Mouse (Mus musculus) liver, embryonic 16.5 days (tissue): ENCODE results near the gene Ublcp1. TPM values are rescaled to one million over a fixed set of nuclear protein-coding genes. Genes with fewer than 3 reads are reported as not detected.
A peak's percentile ranks its signal among the peaks of the same experiment; 100 is the strongest.

Experiments
- ATAC-seq: fragments of 200-750 bp; cut with Nextera tagmentation; 2 replicates; pipeline ENCODE4 v1.8.0; 2017; ENCODE audit warnings: low read depth, mild to moderate bottlenecking, moderate number of reproducible peaks, moderate library complexity
- H3K27ac ChIP-seq: fragments of 300-500 bp; sonication (generic); 2 replicates; pipeline ENCODE4 v1.5.1; 2014; ENCODE audit warnings: mild to moderate bottlenecking, low read length
- H3K27me3 ChIP-seq: fragments of 300-500 bp; sonication (generic); 2 replicates; pipeline ENCODE4 v1.6.1; 2014; ENCODE audit warnings: low read depth, low read length, mixed read lengths; ENCODE audit not compliant: control insufficient read depth, insufficient read depth
- H3K36me3 ChIP-seq: fragments of 300-500 bp; sonication (generic); 2 replicates; pipeline ENCODE4 v1.6.1; 2014; ENCODE audit warnings: mild to moderate bottlenecking; ENCODE audit not compliant: control insufficient read depth, insufficient read depth
- H3K4me1 ChIP-seq: fragments of 300-500 bp; sonication (generic); 2 replicates; pipeline ENCODE4 v1.6.1; 2014; ENCODE audit warnings: low read depth, low read length, mixed read lengths; ENCODE audit not compliant: control insufficient read depth
- H3K4me2 ChIP-seq: fragments of 300-500 bp; sonication (generic); 2 replicates; pipeline ENCODE4 v1.6.1; 2014; ENCODE audit warnings: low read depth, low read length, mixed read lengths
- H3K4me3 ChIP-seq: fragments of 300-500 bp; sonication (generic); 2 replicates; pipeline ENCODE4 v1.5.1; 2014; ENCODE audit warnings: low read depth, mild to moderate bottlenecking, low read length
- H3K9ac ChIP-seq: fragments of 300-500 bp; sonication (generic); 2 replicates; pipeline ENCODE4 v1.6.1; 2014; ENCODE audit warnings: low read depth, low read length
- H3K9me3 ChIP-seq: fragments of 300-500 bp; sonication (generic); replicated peaks from 2 replicates; pipeline ENCODE4 v1.6.1; 2016; ENCODE audit warnings: low read length; ENCODE audit not compliant: control insufficient read depth
- WGBS: fragments of 180-500 bp; shearing (Covaris S2); extraction: QIAGEN DNeasy Blood & Tissue Kit; methylation state at CpG from one replicate; pipeline ENCODE4 v1.1.7; 2014; ENCODE audit not compliant: insufficient replicate concordance; 5-methylcytosine and 5-hydroxymethylcytosine counted together
- polyA plus RNA-seq: library from polyadenylated mRNA; unstranded; fragments of >200 nt; fragmentation: Nextera tagmentation; extraction: Ambion mirVana; gene quantifications from 2 replicates; pipeline ENCODE4 v1.2.1, GENCODE M21; 2015

Gene Ublcp1
- 41.6 and 44.0 TPM in 2 replicates for polyA plus RNA-seq

- Histone ChIP-seq H3K27ac (peak within 1 kb of the TSS; percentile 100), H3K4me1 (peaks cover 37% of the 10 kb centered on the region), H3K4me2 (peak within 1 kb of the TSS; percentile 93), H3K27me3 (no peaks in the 10 kb centered on the region), H3K4me3 (peak within 1 kb of the TSS; percentile 99), H3K9ac (peak within 1 kb of the TSS; percentile 98), H3K36me3 (no peaks in the 10 kb centered on the region), H3K9me3 (no peaks in the 10 kb centered on the region)
- peak; percentile 75 for ATAC-seq
- WGBS, result under 1% methylated on average over 54 of the region's 54 CpGs
Measured at GRCm38 (mm10) chr11:44470432-44471336, at the start of gene Ublcp1. Ublcp1 (minus strand) TSS chr11:44470498.

- no peaks in the 10 kb centered on the region for H3K27me3 ChIP-seq
Measured at GRCm38 (mm10) chr11:44519096-44519949, 49.0 kb upstream of the Ublcp1 start.

GRCm38 (mm10) chr11:44518281-44519095, 48.2 kb upstream of the Ublcp1 start, which contains the start of gene Rnf145:
Rnf145 (plus strand) TSS chr11:44518964.
- H3K36me3 ChIP-seq, result peaks cover 6% of the 10 kb centered on the region
- peak within 1 kb of the TSS; percentile 95 for H3K4me2 ChIP-seq
- H3K9ac ChIP-seq, result peak within 1 kb of the TSS; percentile 97
- ATAC-seq, result peak; percentile 72
- H3K9me3 ChIP-seq, result no peaks in the 10 kb centered on the region
- H3K27ac ChIP-seq, result peak within 1 kb of the TSS; percentile 99
- peaks cover 49% of the 10 kb centered on the region for H3K4me1 ChIP-seq
- H3K27me3 ChIP-seq, result no peaks in the 10 kb centered on the region
- WGBS, result under 1% methylated on average over 56 of the region's 70 CpGs
- H3K4me3 ChIP-seq, result peak within 1 kb of the TSS; percentile 96

More at GRCm38 (mm10) chr11:44519096-44519949, 49.0 kb upstream of the Ublcp1 start:
- no peaks in the 10 kb centered on the region for H3K9me3 ChIP-seq
- H3K27ac ChIP-seq, result peak overlapping the region; percentile 99
- peak overlapping the region; percentile 95 for H3K4me2 ChIP-seq
- peaks cover 11% of the 10 kb centered on the region for H3K36me3 ChIP-seq
- H3K4me1 ChIP-seq, result peaks cover 46% of the 10 kb centered on the region
- ATAC-seq, result peak; percentile 47
- under 1% methylated on average over 51 of the region's 61 CpGs for WGBS
- peak overlapping the region; percentile 97 for H3K9ac ChIP-seq
- H3K4me3 ChIP-seq, result peak overlapping the region; percentile 96

DNA sequence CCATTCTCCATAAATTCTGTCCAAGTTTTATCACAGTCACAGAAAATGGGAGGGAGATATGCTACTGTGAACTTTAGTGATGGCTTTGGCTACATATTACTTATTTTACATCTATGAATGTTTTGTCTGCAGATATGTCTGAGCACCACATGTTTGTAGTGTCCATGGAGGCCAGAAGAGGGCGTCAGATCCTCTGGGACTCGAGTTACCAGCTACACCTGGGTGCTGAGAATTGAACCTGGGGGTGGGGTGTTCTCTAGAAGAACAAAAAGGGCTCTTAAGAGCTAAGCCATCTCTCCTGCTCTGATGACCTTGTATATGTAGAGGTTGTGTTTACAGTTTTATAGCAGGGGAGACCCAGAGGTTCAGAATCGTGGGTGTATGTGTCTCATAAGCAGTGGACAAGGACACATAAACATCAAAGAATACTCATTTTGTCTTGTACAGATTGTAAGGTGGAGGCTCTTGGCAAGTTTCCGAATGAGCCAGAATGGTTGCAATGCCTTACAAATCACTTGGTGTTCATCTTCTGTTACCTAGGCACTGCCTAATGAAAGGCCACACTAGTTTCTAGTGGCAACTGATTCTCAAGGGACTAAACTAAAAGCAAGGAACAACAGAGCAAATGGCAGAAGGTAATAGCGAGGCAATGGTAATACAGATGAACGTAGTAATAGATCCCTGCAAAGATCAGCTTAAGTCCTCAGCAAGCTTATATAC, 47.4 kb upstream of the Ublcp1 start:
- H3K27ac ChIP-seq, result peak overlapping the region; percentile 99
- H3K4me2 ChIP-seq, result peak overlapping the region; percentile 95
- H3K4me1 ChIP-seq, result peaks cover 51% of the 10 kb centered on the region
- no peak for ATAC-seq
- no peaks in the 10 kb centered on the region for H3K9me3 ChIP-seq
- WGBS, result 54% methylated on average over 6 of the region's 6 CpGs
- H3K27me3 ChIP-seq, result no peaks in the 10 kb centered on the region
- no peaks in the 10 kb centered on the region for H3K36me3 ChIP-seq
- peak overlapping the region; percentile 96 for H3K4me3 ChIP-seq
- peak overlapping the region; percentile 97 for H3K9ac ChIP-seq

DNA sequence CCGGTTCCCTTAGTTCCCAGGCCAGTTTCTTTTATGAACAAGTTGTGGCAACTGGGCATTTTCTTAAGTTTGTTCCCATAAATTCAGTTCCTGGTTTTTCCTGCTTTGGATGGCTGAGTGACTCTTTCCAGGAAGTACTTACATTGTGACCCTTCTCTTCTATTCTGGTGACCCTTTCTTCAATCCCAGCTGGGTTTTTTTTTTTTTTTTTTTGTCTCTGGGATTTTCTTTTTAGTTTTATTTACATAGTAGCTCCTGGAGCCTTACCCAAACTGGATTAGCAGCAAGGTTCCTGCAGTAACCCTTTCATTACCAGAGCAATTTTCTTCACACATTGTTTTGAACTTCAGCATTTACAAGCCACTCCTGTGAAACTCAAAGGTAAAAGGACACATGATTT, 46.1 kb upstream of the Ublcp1 start:
- ATAC-seq, result no peak
- H3K9me3 ChIP-seq, result no peaks in the 10 kb centered on the region
- WGBS, result 91% methylated on average over 1 of the region's 1 CpGs
- no peak overlapping the region for H3K4me2 ChIP-seq
- H3K36me3 ChIP-seq, result no peaks in the 10 kb centered on the region
- H3K4me1 ChIP-seq, result peaks cover 59% of the 10 kb centered on the region
- H3K27ac ChIP-seq, result peak overlapping the region; percentile 8
- H3K9ac ChIP-seq, result no peak overlapping the region
- no peak overlapping the region for H3K4me3 ChIP-seq
- no peaks in the 10 kb centered on the region for H3K27me3 ChIP-seq

DNA sequence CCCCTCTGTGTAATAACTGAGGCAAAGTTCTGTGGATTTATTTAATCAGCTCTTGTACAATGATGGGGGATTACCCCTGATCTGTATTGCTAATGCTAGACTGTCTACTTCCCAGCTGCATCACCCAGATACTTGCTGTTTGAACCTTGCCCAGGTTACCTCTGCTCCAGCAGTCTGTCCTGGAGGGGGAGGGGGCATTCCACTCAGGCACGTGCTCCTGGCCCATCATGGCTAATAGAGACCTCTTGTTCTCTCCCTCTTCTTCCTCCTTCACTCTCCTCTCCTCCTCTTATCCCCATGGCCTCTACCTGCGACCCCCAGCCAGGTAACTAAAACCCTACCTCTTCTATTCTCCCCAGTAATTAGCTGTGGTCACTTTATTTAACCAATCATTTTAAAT, 44.4 kb upstream of the Ublcp1 start:
- Histone ChIP-seq H3K27me3 (no peaks in the 10 kb centered on the region), H3K4me2 (no peak overlapping the region), H3K27ac (peak overlapping the region; percentile 52), H3K9me3 (no peaks in the 10 kb centered on the region), H3K4me3 (no peak overlapping the region), H3K36me3 (no peaks in the 10 kb centered on the region), H3K4me1 (peaks cover 76% of the 10 kb centered on the region), H3K9ac (no peak overlapping the region)
- no peak for ATAC-seq
- 58% methylated on average over 2 of the region's 2 CpGs for WGBS

DNA sequence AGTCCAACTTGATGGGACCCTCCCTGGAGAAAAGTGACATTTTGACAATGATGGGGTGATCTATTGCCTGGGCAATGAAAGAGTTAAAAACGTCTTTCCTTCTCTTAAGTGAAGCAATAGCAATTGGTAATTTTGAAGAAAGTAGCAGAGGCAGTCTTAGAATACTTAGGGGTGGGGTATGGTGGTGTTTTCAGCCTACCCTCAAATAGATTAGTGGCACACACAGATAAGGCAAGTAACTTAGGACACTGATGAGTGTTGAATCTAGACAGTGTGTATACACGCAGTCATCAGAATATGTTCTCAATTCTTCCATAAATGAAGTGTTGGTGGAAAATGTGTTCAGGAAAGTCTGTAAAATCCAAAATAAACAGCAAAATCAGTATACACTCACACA, 42.7 kb upstream of the Ublcp1 start:
- Histone ChIP-seq H3K9me3 (no peaks in the 10 kb centered on the region), H3K4me2 (peak overlapping the region; percentile 72), H3K4me3 (no peak overlapping the region), H3K27me3 (no peaks in the 10 kb centered on the region), H3K4me1 (peaks cover 84% of the 10 kb centered on the region), H3K9ac (peak overlapping the region; percentile 37), H3K27ac (peak overlapping the region; percentile 98), H3K36me3 (no peaks in the 10 kb centered on the region)
- ATAC-seq, result peak; percentile 74
- WGBS, result 17% methylated on average over 2 of the region's 2 CpGs
